Mouse (Mus musculus): ENCODE measurements around the gene Catsper4.

The Catsper4 gene

GRCm38 (mm10) chr4:134166906-134167305 lies 60.3 kb downstream of the Catsper4 start:
- ChIA-PET POLR2A (interaction anchor here in 3 of 4 experiments (0.6 to 1.3 kb wide), 6 partner anchors 9 to 205 kb away, joined by 3 to 4 read pairs (median 3); partner anchors contain the start of gene Cep85 (in 1 of the 3)), CTCF (interaction anchor here in 3 of 4 experiments (0.5 to 2.9 kb wide), 15 partner anchors 9 to 264 kb away, joined by 3 to 20 read pairs (median 3); partner anchors contain the start of gene Cep85 (in 1 of the 3))

- ChIA-PET CTCF (interaction anchor here in 3 of 4 experiments (0.6 to 2.9 kb wide), 12 partner anchors 7 to 234 kb away, joined by 3 to 20 read pairs (median 4); partner anchors contain the start of gene Cep85 (in 1 of the 3)), POLR2A (interaction anchor here in 2 of 4 experiments (0.7 to 1.5 kb wide), 8 partner anchors 12 to 204 kb away, joined by 3 to 4 read pairs (median 3); partner anchors contain the start of gene Cep85 (in 2 of the 2))
These were observed 61.4 kb downstream of the Catsper4 start for GRCm38 (mm10) chr4:134165548-134166465.

- ChIA-PET CTCF (interaction anchor here in 1 of 4 experiments (1.4 to 2.9 kb wide), 2 partner anchors 11 to 22 kb away, joined by 4 to 10 read pairs; partner anchors contain the start of gene Cep85), POLR2A (interaction anchor here in 2 of 4 experiments (0.9 to 1.5 kb wide), 2 partner anchors 13 to 26 kb away, joined by 3 to 4 read pairs; no protein-coding TSS in a partner anchor)
These were observed 62.2 kb downstream of the Catsper4 start for GRCm38 (mm10) chr4:134165024-134165423.

- CTCF ChIA-PET = interaction anchor here in 1 of 4 experiments (2.9 kb wide), 1 partner anchor 10 kb away, joined by 10 read pairs; no protein-coding TSS in a partner anchor
These were observed 62.6 kb downstream of the Catsper4 start for GRCm38 (mm10) chr4:134164591-134164990.

More at GRCm38 (mm10) chr4:134164591-134164990, 62.6 kb downstream of the Catsper4 start:
- POLR2A ChIA-PET = no interaction called here
